Mouse (Mus musculus) cortical plate, adult 2 months (tissue): Measurements from ENCODE around the gene Tbcel.

Experiments
- CTCF ChIP-seq: fragments of 200-500 bp; IDR thresholded peaks from 2 replicates; pipeline ENCODE4 v1.5.1; 2011; ENCODE audit warnings: mild to moderate bottlenecking, control low read depth, low read length; ENCODE audit not compliant: insufficient read depth; ENCODE audit errors: extremely low read depth
- POLR2A ChIP-seq: fragments of 200-500 bp; IDR thresholded peaks from 2 replicates; pipeline ENCODE4 v1.6.1; 2011; ENCODE audit warnings: mild to moderate bottlenecking, low read length, control low read depth; ENCODE audit not compliant: insufficient read depth; ENCODE audit errors: extremely low read depth

DNA sequence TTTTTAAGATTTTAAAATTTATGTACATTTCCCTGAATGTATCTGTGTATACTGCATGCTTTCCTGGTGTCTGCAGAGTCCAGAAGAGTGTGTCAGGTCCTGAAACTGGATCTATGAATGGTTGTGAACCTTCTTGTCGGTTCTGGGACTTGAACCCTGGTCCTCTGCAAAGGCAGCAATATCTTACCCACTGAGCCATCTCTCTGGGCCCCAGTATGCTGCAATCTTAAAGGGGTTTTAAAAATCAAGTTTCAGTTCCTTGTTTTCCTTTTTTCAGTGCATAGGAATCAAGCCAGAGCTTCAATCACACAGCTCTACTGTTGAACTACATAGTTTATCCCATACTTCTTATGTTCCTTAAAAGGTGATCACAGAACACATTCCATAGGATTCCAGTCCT is 24.7 kb downstream of the Tbcel start:
- no peak for TF ChIP-seq POLR2A
- no peak for TF ChIP-seq CTCF
